Mouse (Mus musculus): ENCODE results near the gene Aplp1. TPM values are rescaled to one million over a fixed set of nuclear protein-coding genes. Genes with fewer than 3 reads are reported as not detected.

The Aplp1 gene
- 3.2 TPM for polyA plus RNA-seq (2014; fragmentation: Illumina TruSeq; extraction: RNeasy Lipid Tissue Mini Kit (QIAGEN cat#74804); ENCODE audit: low read depth, low replicate concordance)

GRCm38 (mm10) chr7:30444971-30445751, at the start of gene Aplp1:
Gene Aplp1, minus strand, starts transcription at chr7:30445535.

DNA sequence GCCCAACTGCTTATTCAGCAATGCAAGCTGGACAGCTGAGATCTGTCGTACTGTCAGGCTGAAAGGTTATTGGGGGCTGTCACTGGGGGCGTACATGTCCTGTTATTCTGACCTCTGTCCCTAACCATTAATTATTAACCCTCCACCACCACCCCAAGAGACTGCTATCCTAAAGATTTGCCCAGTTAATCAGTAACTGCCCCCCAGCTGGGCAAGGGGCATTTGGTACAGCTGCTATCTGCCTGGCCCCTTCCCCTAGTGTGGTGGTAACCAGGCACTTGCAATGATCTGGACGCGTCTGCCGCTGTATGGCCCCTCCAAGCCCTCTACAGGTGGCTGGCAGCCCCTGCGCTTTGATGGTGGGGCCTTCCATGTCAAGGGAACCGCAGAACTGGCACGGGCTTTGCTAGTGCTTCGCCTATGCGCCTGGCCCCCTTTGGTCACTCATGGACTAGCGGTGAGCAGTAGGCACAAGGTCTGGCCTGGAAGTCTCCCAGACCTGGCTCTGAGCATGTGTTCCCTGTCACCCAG, 48.1 kb upstream of the Aplp1 start, which contains the start of gene Prodh2:
TSS of gene Prodh2 (plus strand) at position 222 of the 531 bp plus-strand sequence.

DNA sequence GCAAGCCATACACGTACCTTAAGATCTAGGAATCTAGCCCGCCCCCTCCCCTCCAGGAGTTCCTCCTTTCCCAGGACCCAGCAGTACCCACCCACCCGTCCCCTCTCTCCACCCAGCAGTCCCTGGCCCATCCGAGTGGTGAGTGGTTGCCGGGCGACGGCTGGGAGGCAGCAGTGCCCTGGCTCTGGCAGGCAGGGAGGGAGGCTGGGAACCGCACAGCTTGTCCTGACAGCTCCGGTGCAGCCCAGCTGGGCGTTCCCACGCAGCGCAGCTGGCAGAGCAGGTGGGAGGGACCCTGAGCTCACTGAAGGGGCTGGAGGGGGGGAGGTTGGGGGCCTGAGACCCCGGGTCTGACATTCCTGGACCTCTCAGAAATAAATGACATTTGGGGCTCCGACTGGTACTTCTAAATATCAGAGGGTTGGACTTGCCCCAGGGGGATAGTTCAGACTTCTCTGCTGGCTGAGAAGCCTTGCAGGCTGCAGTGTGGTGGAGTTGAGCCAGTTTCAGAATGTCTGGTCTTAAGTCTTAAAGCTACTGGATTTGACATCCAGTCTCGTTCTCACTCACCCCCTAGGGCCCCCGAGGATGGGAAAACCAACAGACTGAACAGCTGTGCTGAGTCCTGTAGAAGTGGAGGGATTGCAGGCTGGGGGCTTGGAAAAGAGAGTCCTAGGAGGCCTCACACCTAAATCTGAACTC, 12.4 kb upstream of the Aplp1 start, which contains the start of the genes Kirrel2 and Nphs1:
TSS of gene Kirrel2 (minus strand) at position 62 of the 702 bp plus-strand sequence.
TSS of gene Nphs1 (plus strand) at position 687 of the 702 bp plus-strand sequence.

DNA sequence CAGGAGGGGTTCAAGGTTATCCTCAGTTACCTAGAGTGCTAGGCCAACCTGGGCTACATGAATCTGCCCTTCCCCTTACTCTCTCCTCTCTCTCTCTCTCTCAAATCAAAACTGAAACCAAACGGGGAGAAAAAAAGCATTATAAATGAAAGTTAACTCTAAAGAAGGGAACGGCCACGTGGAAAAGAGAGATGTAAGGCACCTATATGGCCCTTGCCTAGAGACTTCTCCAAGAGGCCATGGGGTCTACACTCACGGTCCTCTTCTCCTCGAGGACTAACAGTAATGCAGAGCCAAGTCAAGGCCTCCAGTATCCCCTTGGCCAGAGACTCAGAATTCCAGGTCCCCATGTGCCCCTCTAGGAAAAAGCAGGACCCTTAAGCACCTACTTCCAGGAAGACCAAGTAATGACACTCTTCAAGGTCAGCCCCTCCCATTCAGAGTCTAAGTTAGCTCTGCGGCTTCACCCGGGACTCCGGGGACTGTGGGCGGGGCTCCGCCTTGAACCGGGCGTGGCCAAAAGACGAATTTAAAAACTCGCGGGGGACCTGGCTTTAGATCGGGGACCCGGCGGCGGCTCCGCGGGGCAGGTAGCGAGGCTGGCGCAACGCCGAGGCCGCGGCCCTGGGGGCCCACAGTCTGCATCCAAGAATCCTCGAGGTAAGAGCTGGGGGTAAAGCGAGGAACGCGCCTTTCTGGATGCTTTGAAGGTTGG, 24.0 kb downstream of the Aplp1 start, which contains the start of gene Nfkbid:
TSS of gene Nfkbid (plus strand) at position 558 of the 715 bp plus-strand sequence.

DNA sequence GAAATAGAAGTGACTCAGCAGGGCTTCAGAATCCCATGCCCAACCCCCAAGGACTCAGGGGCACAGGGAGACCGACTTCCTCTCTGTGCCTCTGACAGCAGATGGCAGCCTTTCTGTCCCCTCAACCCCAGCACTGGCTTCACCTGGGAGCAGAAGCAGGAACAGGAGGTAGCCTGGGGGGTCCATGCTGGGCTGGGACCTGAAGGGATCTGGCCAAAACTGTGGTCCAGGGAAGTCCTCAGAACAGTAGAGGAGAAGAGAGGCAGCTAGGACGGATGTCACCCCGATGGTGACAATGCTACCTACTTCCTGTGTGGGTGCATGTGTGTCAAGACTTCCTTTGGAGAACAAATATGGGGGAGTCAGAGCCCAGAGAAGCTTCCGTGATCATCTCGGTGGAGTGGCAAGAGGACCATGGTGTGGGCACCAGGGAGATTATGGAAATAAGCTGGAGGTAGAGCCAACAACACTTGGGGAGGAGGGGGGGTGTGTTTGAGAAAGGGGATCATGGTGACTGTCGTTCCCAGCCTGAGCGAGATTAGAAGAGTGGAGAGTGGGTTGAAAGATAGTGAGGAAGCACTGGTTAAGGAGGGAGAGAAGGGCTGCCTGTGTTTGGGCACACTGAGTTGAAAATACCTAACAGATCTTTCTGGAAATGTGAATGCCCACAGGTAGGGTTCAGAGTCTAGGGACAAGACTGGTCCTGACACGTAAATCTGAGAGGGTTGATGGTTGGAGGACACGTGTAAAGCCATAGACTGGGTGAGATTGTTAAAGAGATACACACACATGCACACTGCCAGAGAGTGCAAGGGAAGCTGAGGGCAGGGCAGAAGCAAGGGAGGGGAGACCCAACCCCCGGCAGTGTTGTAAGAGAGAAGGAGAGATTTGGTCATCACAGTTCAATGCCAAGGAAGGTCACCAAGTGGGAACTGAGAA, 25.5 kb downstream of the Aplp1 start, which contains the start of gene Hcst:
TSS of gene Hcst (minus strand) at position 294 of the 939 bp plus-strand sequence.

GRCm38 (mm10) chr7:30413596-30413995, 31.7 kb downstream of the Aplp1 start, which contains the start of gene Tyrobp:
Gene Tyrobp, plus strand, starts transcription at chr7:30413760.

Other genes with a start within 250 kb of the Aplp1 start
- gene Capns1, start 246.7 kb downstream of the Aplp1 start, polyA plus RNA-seq (2014; fragmentation: Illumina TruSeq; extraction: RNeasy Lipid Tissue Mini Kit (QIAGEN cat#74804); ENCODE audit: low read depth, low replicate concordance) = 84.3 TPM
- 1.5 TPM for gene Polr2i, start 213.6 kb downstream of the Aplp1 start, polyA plus RNA-seq (2014; fragmentation: Illumina TruSeq; extraction: RNeasy Lipid Tissue Mini Kit (QIAGEN cat#74804); ENCODE audit: low read depth, low replicate concordance)
- gene Tbcb, start 213.3 kb downstream of the Aplp1 start, polyA plus RNA-seq (2014; fragmentation: Illumina TruSeq; extraction: RNeasy Lipid Tissue Mini Kit (QIAGEN cat#74804); ENCODE audit: low read depth, low replicate concordance) = 5.3 TPM
- gene Ovol3, start 209.8 kb downstream of the Aplp1 start, polyA plus RNA-seq (2014; fragmentation: Illumina TruSeq; extraction: RNeasy Lipid Tissue Mini Kit (QIAGEN cat#74804); ENCODE audit: low read depth, low replicate concordance) = not detected
- gene Thap8, start 165.4 kb downstream of the Aplp1 start, polyA plus RNA-seq (2014; fragmentation: Illumina TruSeq; extraction: RNeasy Lipid Tissue Mini Kit (QIAGEN cat#74804); ENCODE audit: low read depth, low replicate concordance) = not detected
- gene Wdr62, start 165.1 kb downstream of the Aplp1 start, polyA plus RNA-seq (2014; fragmentation: Illumina TruSeq; extraction: RNeasy Lipid Tissue Mini Kit (QIAGEN cat#74804); ENCODE audit: low read depth, low replicate concordance) = 0.69 TPM
- 7.0 TPM for gene Clip3, start 153.8 kb downstream of the Aplp1 start, polyA plus RNA-seq (2014; fragmentation: Illumina TruSeq; extraction: RNeasy Lipid Tissue Mini Kit (QIAGEN cat#74804); ENCODE audit: low read depth, low replicate concordance)
- 5.6 TPM for gene Alkbh6, start 136.8 kb downstream of the Aplp1 start, polyA plus RNA-seq (2014; fragmentation: Illumina TruSeq; extraction: RNeasy Lipid Tissue Mini Kit (QIAGEN cat#74804); ENCODE audit: low read depth, low replicate concordance)
- 1.7 TPM for gene Syne4, start 130.7 kb downstream of the Aplp1 start, polyA plus RNA-seq (2014; fragmentation: Illumina TruSeq; extraction: RNeasy Lipid Tissue Mini Kit (QIAGEN cat#74804); ENCODE audit: low read depth, low replicate concordance)
- gene E130208F15Rik, start 123.8 kb downstream of the Aplp1 start, polyA plus RNA-seq (2014; fragmentation: Illumina TruSeq; extraction: RNeasy Lipid Tissue Mini Kit (QIAGEN cat#74804); ENCODE audit: low read depth, low replicate concordance) = 1.8 TPM
- gene Sdhaf1, start 121.6 kb downstream of the Aplp1 start, polyA plus RNA-seq (2014; fragmentation: Illumina TruSeq; extraction: RNeasy Lipid Tissue Mini Kit (QIAGEN cat#74804); ENCODE audit: low read depth, low replicate concordance) = 2.2 TPM
- 0.57 TPM for gene Lrfn3, start 82.8 kb downstream of the Aplp1 start, polyA plus RNA-seq (2014; fragmentation: Illumina TruSeq; extraction: RNeasy Lipid Tissue Mini Kit (QIAGEN cat#74804); ENCODE audit: low read depth, low replicate concordance)
- gene Tyrobp, start 31.8 kb downstream of the Aplp1 start, polyA plus RNA-seq (2014; fragmentation: Illumina TruSeq; extraction: RNeasy Lipid Tissue Mini Kit (QIAGEN cat#74804); ENCODE audit: low read depth, low replicate concordance) = 2.4 TPM
- not detected for gene Hcst, start 25.7 kb downstream of the Aplp1 start, polyA plus RNA-seq (2014; fragmentation: Illumina TruSeq; extraction: RNeasy Lipid Tissue Mini Kit (QIAGEN cat#74804); ENCODE audit: low read depth, low replicate concordance)
- 1.4 TPM for gene Nfkbid, start 23.8 kb downstream of the Aplp1 start, polyA plus RNA-seq (2014; fragmentation: Illumina TruSeq; extraction: RNeasy Lipid Tissue Mini Kit (QIAGEN cat#74804); ENCODE audit: low read depth, low replicate concordance)
- gene Kirrel2, start 12.2 kb upstream of the Aplp1 start, polyA plus RNA-seq (2014; fragmentation: Illumina TruSeq; extraction: RNeasy Lipid Tissue Mini Kit (QIAGEN cat#74804); ENCODE audit: low read depth, low replicate concordance) = not detected
- not detected for gene Nphs1, start 12.8 kb upstream of the Aplp1 start, polyA plus RNA-seq (2014; fragmentation: Illumina TruSeq; extraction: RNeasy Lipid Tissue Mini Kit (QIAGEN cat#74804); ENCODE audit: low read depth, low replicate concordance)
- gene Prodh2, start 48.1 kb upstream of the Aplp1 start, polyA plus RNA-seq (2014; fragmentation: Illumina TruSeq; extraction: RNeasy Lipid Tissue Mini Kit (QIAGEN cat#74804); ENCODE audit: low read depth, low replicate concordance) = not detected
- gene Arhgap33, start 89.5 kb upstream of the Aplp1 start, polyA plus RNA-seq (2014; fragmentation: Illumina TruSeq; extraction: RNeasy Lipid Tissue Mini Kit (QIAGEN cat#74804); ENCODE audit: low read depth, low replicate concordance) = 0.54 TPM
- 35.6 TPM for gene Hspb6, start 106.6 kb upstream of the Aplp1 start, polyA plus RNA-seq (2014; fragmentation: Illumina TruSeq; extraction: RNeasy Lipid Tissue Mini Kit (QIAGEN cat#74804); ENCODE audit: low read depth, low replicate concordance)
- gene Proser3, start 106.8 kb upstream of the Aplp1 start, polyA plus RNA-seq (2014; fragmentation: Illumina TruSeq; extraction: RNeasy Lipid Tissue Mini Kit (QIAGEN cat#74804); ENCODE audit: low read depth, low replicate concordance) = 2.2 TPM
- 3.1 TPM for gene Lin37, start 114.3 kb upstream of the Aplp1 start, polyA plus RNA-seq (2014; fragmentation: Illumina TruSeq; extraction: RNeasy Lipid Tissue Mini Kit (QIAGEN cat#74804); ENCODE audit: low read depth, low replicate concordance)
- 9.0 TPM for gene U2af1l4, start 117.8 kb upstream of the Aplp1 start, polyA plus RNA-seq (2014; fragmentation: Illumina TruSeq; extraction: RNeasy Lipid Tissue Mini Kit (QIAGEN cat#74804); ENCODE audit: low read depth, low replicate concordance)
- 6.2 TPM for gene Gm49396, start 117.8 kb upstream of the Aplp1 start, polyA plus RNA-seq (2014; fragmentation: Illumina TruSeq; extraction: RNeasy Lipid Tissue Mini Kit (QIAGEN cat#74804); ENCODE audit: low read depth, low replicate concordance)
- gene Psenen, start 118.1 kb upstream of the Aplp1 start, polyA plus RNA-seq (2014; fragmentation: Illumina TruSeq; extraction: RNeasy Lipid Tissue Mini Kit (QIAGEN cat#74804); ENCODE audit: low read depth, low replicate concordance) = 28.7 TPM
- gene Igflr1, start 119.9 kb upstream of the Aplp1 start, polyA plus RNA-seq (2014; fragmentation: Illumina TruSeq; extraction: RNeasy Lipid Tissue Mini Kit (QIAGEN cat#74804); ENCODE audit: low read depth, low replicate concordance) = not detected
- gene Kmt2b, start 143.2 kb upstream of the Aplp1 start, polyA plus RNA-seq (2014; fragmentation: Illumina TruSeq; extraction: RNeasy Lipid Tissue Mini Kit (QIAGEN cat#74804); ENCODE audit: low read depth, low replicate concordance) = 9.5 TPM
- gene Zbtb32, start 153.4 kb upstream of the Aplp1 start, polyA plus RNA-seq (2014; fragmentation: Illumina TruSeq; extraction: RNeasy Lipid Tissue Mini Kit (QIAGEN cat#74804); ENCODE audit: low read depth, low replicate concordance) = not detected
- not detected for gene Upk1a, start 167.3 kb upstream of the Aplp1 start, polyA plus RNA-seq (2014; fragmentation: Illumina TruSeq; extraction: RNeasy Lipid Tissue Mini Kit (QIAGEN cat#74804); ENCODE audit: low read depth, low replicate concordance)
- gene Cox6b1, start 180.6 kb upstream of the Aplp1 start, polyA plus RNA-seq (2014; fragmentation: Illumina TruSeq; extraction: RNeasy Lipid Tissue Mini Kit (QIAGEN cat#74804); ENCODE audit: low read depth, low replicate concordance) = 1,311 TPM
- gene Etv2, start 190.3 kb upstream of the Aplp1 start, polyA plus RNA-seq (2014; fragmentation: Illumina TruSeq; extraction: RNeasy Lipid Tissue Mini Kit (QIAGEN cat#74804); ENCODE audit: low read depth, low replicate concordance) = not detected
- not detected for gene Rbm42, start 204.8 kb upstream of the Aplp1 start, polyA plus RNA-seq (2014; fragmentation: Illumina TruSeq; extraction: RNeasy Lipid Tissue Mini Kit (QIAGEN cat#74804); ENCODE audit: low read depth, low replicate concordance)
- gene Haus5, start 219.5 kb upstream of the Aplp1 start, polyA plus RNA-seq (2014; fragmentation: Illumina TruSeq; extraction: RNeasy Lipid Tissue Mini Kit (QIAGEN cat#74804); ENCODE audit: low read depth, low replicate concordance) = 3.0 TPM
- not detected for gene Pmis2, start 226.1 kb upstream of the Aplp1 start, polyA plus RNA-seq (2014; fragmentation: Illumina TruSeq; extraction: RNeasy Lipid Tissue Mini Kit (QIAGEN cat#74804); ENCODE audit: low read depth, low replicate concordance)

Data from sigmoid colon, adult 10 weeks (tissue).